Mouse (Mus musculus) G1E (cell line): Measurements from ENCODE around the gene Ccdc40. TPM values are rescaled to one million over a fixed set of nuclear protein-coding genes. Genes with fewer than 3 reads are reported as not detected.

ENCODE experiments used
- ATAC-seq: 2 replicates; pipeline ENCODE4 v1.8.0; 2016; ENCODE audit warnings: mild to moderate bottlenecking; ENCODE audit not compliant: insufficient number of reproducible peaks, poor library complexity, low FRiP score, severe bottlenecking; ENCODE audit errors: extremely low read depth
- DNase-seq: peaks from one replicate; pipeline ENCODE4 v3.0.0; 2012; ENCODE audit warnings: low spot score
- H3K27me3 ChIP-seq: 2 replicates; pipeline ENCODE4 v1.6.1; 2012; ENCODE audit warnings: mild to moderate bottlenecking, low read length, inconsistent platforms; ENCODE audit not compliant: insufficient read depth
- H3K36me3 ChIP-seq: replicated peaks from 2 replicates; pipeline ENCODE3; 2012; ENCODE audit warnings: mild to moderate bottlenecking, inconsistent platforms
- H3K4me1 ChIP-seq: 2 replicates; pipeline ENCODE4 v1.6.1; 2012; ENCODE audit warnings: low read depth, low read length, inconsistent platforms, mixed read lengths; ENCODE audit not compliant: insufficient read depth
- H3K4me3 ChIP-seq: 2 replicates; pipeline ENCODE4 v1.5.1; 2012; ENCODE audit warnings: low read depth, mild to moderate bottlenecking, inconsistent platforms, low read length, moderate library complexity, mixed read lengths
- H3K9me3 ChIP-seq: replicated peaks from 2 replicates; pipeline ENCODE4 v1.6.1; 2012; ENCODE audit warnings: inconsistent platforms
- CTCF ChIP-seq: IDR thresholded peaks from 2 replicates; pipeline ENCODE4 v1.5.1; 2012; ENCODE audit warnings: low read depth, low read length, inconsistent platforms, mixed read lengths
- GATA1 ChIP-seq: IDR thresholded peaks from 2 replicates; pipeline ENCODE4 v1.6.1; 2012; ENCODE audit warnings: borderline replicate concordance, low read length, inconsistent platforms, mixed read lengths
- GATA2 ChIP-seq: IDR thresholded peaks from 2 replicates; pipeline ENCODE4 v1.6.1; 2012; ENCODE audit warnings: low read depth, low read length, inconsistent platforms, borderline replicate concordance
- POLR2AphosphoS5 ChIP-seq: IDR thresholded peaks from 2 replicates; pipeline ENCODE4 v1.6.1; 2012; ENCODE audit warnings: low read depth, low read length, inconsistent platforms; ENCODE audit not compliant: insufficient replicate concordance
- TAL1 ChIP-seq: conservative IDR thresholded peaks from 2 replicates; pipeline ENCODE4 v1.6.1; 2012; ENCODE audit warnings: low read depth, low read length, inconsistent platforms, mixed read lengths
- polyA plus RNA-seq: library from polyadenylated mRNA; stranded (reverse); fragments of >175 nt; gene quantifications from 2 replicates; pipeline ENCODE4 v1.2.3, GENCODE M21; 2012
- total RNA-seq, 2 experiments: library from RNA; stranded (forward) in 1 of 2; stranded (reverse) in 1 of 2; fragments of 200-1000 nt in 1 of 2; fragments of >200 nt in 1 of 2; fragmentation: Nextera tagmentation in 1 of 2; gene quantifications; 2 replicates each; pipeline ENCODE4 v1.2.3; 2014 to 2017

Gene Ccdc40
- total and polyA plus RNA-seq, 3 experiments = 0.05 TPM; not detected in 2

DNA sequence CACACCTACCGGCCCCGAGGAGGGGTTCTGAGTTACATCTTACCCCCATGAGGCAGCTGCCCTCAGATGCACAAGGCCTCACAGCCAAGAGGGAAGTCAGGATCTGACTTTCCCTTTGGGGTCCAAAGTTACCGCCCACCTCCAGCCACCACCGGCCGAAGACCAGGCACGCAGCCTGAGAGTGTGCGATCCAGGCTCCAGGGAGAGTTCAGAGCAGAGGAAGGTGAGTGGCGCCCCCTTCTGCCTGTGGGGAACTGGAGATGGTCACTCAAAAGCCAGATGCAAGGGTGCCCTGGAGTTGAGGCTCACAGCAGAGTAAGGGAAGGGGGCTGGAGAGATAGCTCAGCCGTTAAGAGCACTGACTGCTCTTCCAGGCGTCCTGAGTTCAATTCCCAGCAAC lies 22.6 kb upstream of the Ccdc40 start:
- H3K9me3 ChIP-seq = peaks cover 84% of the 10 kb centered on the region
- no peaks in the 10 kb centered on the region for H3K27me3 ChIP-seq
- no peak for DNase-seq
- no peak overlapping the region for H3K4me3 ChIP-seq
- no peaks in the 10 kb centered on the region for H3K4me1 ChIP-seq
- no peaks in the 10 kb centered on the region for H3K36me3 ChIP-seq
- no peak for TF ChIP-seq GATA1
- no peak for TF ChIP-seq GATA2
- ATAC-seq = no peak

DNA sequence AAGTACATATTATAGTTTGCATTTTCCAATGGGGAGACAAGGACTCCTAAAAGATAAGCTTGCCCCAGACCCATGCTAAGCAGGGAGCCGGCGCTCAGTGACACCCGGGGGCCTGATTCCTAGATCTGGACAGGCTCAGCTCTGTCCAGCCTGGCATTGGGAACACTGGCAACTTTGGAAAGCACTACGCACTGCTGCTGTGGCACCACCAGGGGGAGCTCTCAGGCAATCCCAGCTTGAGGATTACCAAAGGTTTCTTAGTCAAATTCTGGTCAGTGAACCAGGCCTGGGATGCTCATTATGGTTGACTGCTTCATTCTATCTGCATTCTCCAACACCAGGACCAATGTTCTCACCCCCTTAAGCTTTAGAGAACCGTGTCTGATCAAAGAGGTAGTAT lies 21.8 kb upstream of the Ccdc40 start:
- TF ChIP-seq GATA1 (no peak), CTCF (peak; percentile 32), POLR2AphosphoS5 (no peak)
- H3K27me3 ChIP-seq = no peaks in the 10 kb centered on the region
- DNase-seq (no peak), ATAC-seq (no peak)
- H3K4me3 ChIP-seq = no peak overlapping the region
- no peaks in the 10 kb centered on the region for H3K4me1 ChIP-seq
- H3K36me3 ChIP-seq = no peaks in the 10 kb centered on the region
- H3K9me3 ChIP-seq = peaks cover 84% of the 10 kb centered on the region

DNA sequence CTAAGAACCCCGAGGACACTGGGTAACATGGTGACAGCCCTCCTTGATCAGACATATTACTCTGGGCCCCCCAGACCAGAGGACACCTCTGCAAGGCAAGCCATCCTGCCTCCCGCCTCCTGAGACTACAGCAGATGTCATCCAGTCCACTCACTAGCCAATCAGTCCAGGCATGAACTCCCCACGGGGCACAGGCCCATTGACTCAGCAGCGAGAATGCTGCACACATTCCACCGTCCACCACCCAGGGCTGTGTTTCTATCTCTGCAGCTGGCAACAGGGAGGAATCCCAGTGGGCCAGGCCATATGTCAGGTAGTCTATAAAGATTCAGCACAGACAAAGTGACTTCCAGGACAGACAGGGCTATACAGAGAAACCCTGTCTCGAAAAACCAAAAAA lies 20.4 kb upstream of the Ccdc40 start:
- H3K27me3 ChIP-seq = no peaks in the 10 kb centered on the region
- H3K4me3 ChIP-seq = no peak overlapping the region
- H3K4me1 ChIP-seq = no peaks in the 10 kb centered on the region
- ATAC-seq (no peak), DNase-seq (no peak)
- H3K9me3 ChIP-seq = peaks cover 78% of the 10 kb centered on the region
- H3K36me3 ChIP-seq = no peaks in the 10 kb centered on the region
- TF ChIP-seq POLR2AphosphoS5 (no peak), CTCF (no peak), TAL1 (no peak), GATA2 (no peak), GATA1 (no peak)

DNA sequence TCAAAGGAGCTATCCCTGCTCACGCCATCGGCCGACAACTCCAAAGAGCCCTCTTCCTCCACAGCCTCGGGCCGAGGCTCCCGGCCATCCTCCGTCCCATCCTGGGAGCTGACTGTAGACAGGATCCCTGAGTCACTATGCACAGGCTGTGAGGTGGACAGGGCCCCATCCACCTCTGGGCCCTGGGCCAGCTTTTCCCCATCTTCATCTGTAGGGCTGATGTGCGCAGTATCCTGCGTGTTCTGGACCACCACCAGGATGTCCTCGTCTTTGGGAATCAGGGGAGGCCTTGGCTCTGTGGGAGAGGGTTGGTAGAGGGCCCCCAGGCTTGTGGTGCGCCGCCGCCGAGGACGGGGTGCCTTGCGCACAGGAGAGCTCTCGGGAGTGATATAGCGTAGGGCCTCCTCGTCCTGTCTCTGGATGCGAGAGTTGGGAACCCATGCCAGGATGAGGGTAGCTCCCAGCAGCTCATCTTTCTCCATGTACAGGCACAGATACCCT lies 19.5 kb upstream of the Ccdc40 start:
- Histone ChIP-seq H3K4me1 (no peaks in the 10 kb centered on the region), H3K36me3 (no peaks in the 10 kb centered on the region), H3K9me3 (peaks cover 74% of the 10 kb centered on the region), H3K27me3 (no peaks in the 10 kb centered on the region), H3K4me3 (no peak overlapping the region; the same call in 1 of the 2 replicates)
- ATAC-seq (no peak), DNase-seq (no peak)
- TF ChIP-seq POLR2AphosphoS5 (no peak), CTCF (no peak), GATA2 (no peak), TAL1 (no peak), GATA1 (no peak)

DNA sequence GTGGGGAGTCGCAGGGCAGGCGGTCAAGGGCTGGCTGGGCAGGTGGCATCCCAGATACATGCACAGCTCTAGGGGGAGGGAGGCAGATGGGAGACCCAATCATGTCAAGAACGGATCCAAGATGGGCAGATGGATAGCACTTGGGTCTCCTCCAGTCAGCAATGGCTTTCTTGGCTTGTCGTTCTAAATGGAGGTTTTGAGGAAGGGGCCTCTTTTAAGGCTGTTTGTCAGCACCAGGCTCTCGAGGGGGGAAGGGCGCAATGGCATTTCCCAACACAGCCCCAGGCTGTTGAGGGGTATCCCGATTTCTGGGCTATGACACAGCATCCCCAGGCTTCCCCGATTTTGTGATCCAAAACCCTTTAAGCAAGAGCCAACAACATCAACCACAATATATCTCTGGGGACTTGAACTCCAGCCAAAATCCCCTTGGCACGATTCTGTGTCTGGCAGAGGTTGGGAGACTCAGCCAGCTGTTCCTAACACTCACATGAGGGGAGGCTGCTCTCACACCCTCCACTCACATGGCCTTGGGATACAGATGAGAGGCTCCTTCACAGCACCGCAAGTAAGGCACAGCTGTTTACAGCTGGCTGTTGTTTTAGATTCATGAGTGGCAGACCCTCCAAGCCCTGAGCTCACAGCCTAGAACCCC lies 18.9 kb upstream of the Ccdc40 start:
- Histone ChIP-seq H3K27me3 (no peaks in the 10 kb centered on the region), H3K9me3 (peaks cover 76% of the 10 kb centered on the region), H3K4me3 (no peak overlapping the region), H3K4me1 (no peaks in the 10 kb centered on the region), H3K36me3 (no peaks in the 10 kb centered on the region)
- TF ChIP-seq TAL1 = no peak
- no peak for TF ChIP-seq GATA1
- TF ChIP-seq CTCF = no peak
- no peak for TF ChIP-seq GATA2
- TF ChIP-seq POLR2AphosphoS5 = no peak
- ATAC-seq = no peak
- no peak for DNase-seq

DNA sequence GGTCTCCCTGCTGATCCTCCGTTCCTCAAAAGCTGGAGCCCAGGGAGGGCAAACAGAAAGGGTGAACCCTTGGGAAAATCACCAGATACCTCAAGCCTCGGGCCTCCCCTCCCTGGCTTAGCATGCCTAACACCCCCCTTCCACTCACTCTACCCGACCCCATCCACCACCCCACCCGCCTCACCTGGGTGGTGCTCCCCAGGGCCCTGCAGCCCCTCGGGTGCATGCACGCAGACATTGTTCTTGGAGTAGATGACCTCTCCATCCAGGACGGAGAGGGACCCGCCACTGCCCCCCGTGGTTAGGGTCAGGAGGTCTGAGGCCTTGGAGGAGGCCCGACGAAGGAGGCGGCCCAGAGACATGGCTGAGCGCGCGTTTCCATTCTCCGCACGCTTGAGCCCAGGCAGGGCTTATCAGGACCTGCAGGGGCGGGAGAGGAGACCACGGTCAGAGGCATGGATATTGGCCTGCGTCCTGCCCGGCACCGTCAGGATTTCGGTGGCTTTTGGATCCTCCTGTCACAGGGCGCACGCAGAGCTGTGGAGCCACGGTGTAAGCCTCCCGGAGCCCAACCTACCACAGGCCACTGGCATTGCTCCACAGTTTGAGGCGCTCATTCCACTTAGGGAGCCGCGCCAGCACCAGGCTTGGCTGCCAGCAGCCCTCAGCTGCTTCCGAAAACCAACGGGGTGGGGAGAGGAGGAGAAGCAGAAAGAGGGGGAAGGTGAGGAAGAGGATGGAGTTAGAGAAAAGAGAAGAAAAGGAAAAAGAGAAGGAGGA lies 17.9 kb upstream of the Ccdc40 start:
- ATAC-seq (no peak), DNase-seq (no peak)
- Histone ChIP-seq H3K4me3 (peak overlapping the region; percentile 13; the same call in 1 of the 2 replicates), H3K27me3 (no peaks in the 10 kb centered on the region; the same call in 1 of the 2 replicates), H3K9me3 (peaks cover 78% of the 10 kb centered on the region), H3K36me3 (no peaks in the 10 kb centered on the region), H3K4me1 (no peaks in the 10 kb centered on the region)
- TF ChIP-seq GATA2 = no peak
- TF ChIP-seq GATA1 = no peak
- TF ChIP-seq CTCF = no peak
- TF ChIP-seq TAL1 = no peak
- no peak for TF ChIP-seq POLR2AphosphoS5
